Mouse (Mus musculus) heart, postnatal 0 days (tissue): ENCODE measurements around the gene Jam2. TPM values are rescaled to one million over a fixed set of nuclear protein-coding genes. Genes with fewer than 3 reads are reported as not detected.

Experiments used
- ATAC-seq: fragments of 200-750 bp; cut with Nextera tagmentation; 2 replicates; pipeline ENCODE4 v1.8.0; 2017; ENCODE audit warnings: low read depth, moderate number of reproducible peaks, moderate library complexity; ENCODE audit not compliant: insufficient read depth
- DNase-seq: peaks from one replicate; pipeline ENCODE4 v3.0.0-alpha.2; 2016; ENCODE audit warnings: low spot score
- H3K27ac ChIP-seq: fragments of 300-500 bp; sonication (generic); 2 replicates; pipeline ENCODE4 v1.5.1; 2014; ENCODE audit warnings: low read depth, mild to moderate bottlenecking
- H3K27me3 ChIP-seq: fragments of 300-500 bp; sonication (generic); 2 replicates; pipeline ENCODE4 v1.6.1; 2014; ENCODE audit warnings: low read length, mixed read lengths; ENCODE audit not compliant: control insufficient read depth, insufficient read depth
- H3K36me3 ChIP-seq: fragments of 300-500 bp; sonication (generic); replicated peaks from 2 replicates; pipeline ENCODE4 v1.6.1; 2014; ENCODE audit warnings: low read length, mixed read lengths; ENCODE audit not compliant: control insufficient read depth, insufficient read depth
- H3K4me1 ChIP-seq: fragments of 300-500 bp; sonication (generic); 2 replicates; pipeline ENCODE4 v1.6.1; 2014; ENCODE audit warnings: antibody characterized with exemption; ENCODE audit not compliant: control insufficient read depth, insufficient read depth
- H3K4me2 ChIP-seq: fragments of 300-500 bp; sonication (generic); 2 replicates; pipeline ENCODE4 v1.6.1; 2014; ENCODE audit warnings: low read depth, mild to moderate bottlenecking, low read length, moderate library complexity
- H3K4me3 ChIP-seq: fragments of 300-500 bp; sonication (generic); 2 replicates; pipeline ENCODE4 v1.5.1; 2014; ENCODE audit warnings: low read depth, low read length
- H3K9ac ChIP-seq: fragments of 300-500 bp; sonication (generic); replicated peaks from 2 replicates; pipeline ENCODE4 v1.6.1; 2014; ENCODE audit warnings: low read depth, low read length, mixed read lengths
- H3K9me3 ChIP-seq: fragments of 300-500 bp; sonication (generic); replicated peaks from 2 replicates; pipeline ENCODE4 v1.6.1; 2016; ENCODE audit warnings: low read length; ENCODE audit not compliant: control insufficient read depth
- CTCF ChIP-seq: IDR thresholded peaks from 2 replicates; pipeline ENCODE4 v1.5.1; 2016; ENCODE audit warnings: antibody characterized with exemption, control low read depth, low read depth
- EP300 ChIP-seq: IDR thresholded peaks from 2 replicates; pipeline ENCODE4 v1.6.1; 2016; ENCODE audit warnings: antibody characterized with exemption, low read depth
- WGBS: fragments of 180-500 bp; shearing (Covaris S2); extraction: QIAGEN DNeasy Blood & Tissue Kit; methylation state at CpG from one replicate; pipeline ENCODE4 v1.1.7; 2014; 5-methylcytosine and 5-hydroxymethylcytosine counted together
- polyA plus RNA-seq: library from polyadenylated mRNA; unstranded; fragments of >200 nt; fragmentation: Nextera tagmentation; extraction: Ambion mirVana; gene quantifications from 2 replicates; pipeline ENCODE4 v1.2.1, GENCODE M21; 2015
- total RNA-seq: library from RNA; depleted of rRNA; stranded (reverse); fragments of >200 nt; gene quantifications from 2 replicates; pipeline ENCODE4 v1.2.3, GENCODE M21; 2014; ENCODE audit warnings: low replicate concordance

The Jam2 gene
- total and polyA plus RNA-seq, 2 experiments from 2014 or later: 17.4 to 28.0 TPM

- Histone ChIP-seq H3K9me3 (no peaks in the 10 kb centered on the region), H3K9ac (no peak overlapping the region), H3K27me3 (no peaks in the 10 kb centered on the region), H3K4me2 (no peak overlapping the region), H3K4me1 (no peaks in the 10 kb centered on the region), H3K27ac (no peak overlapping the region), H3K36me3 (0 out of 2 replicates have a peak, but pooled peaks cover 4% of the 10 kb centered on the region), H3K4me3 (no peak overlapping the region)
- TF ChIP-seq EP300: no peak
- no peak for TF ChIP-seq CTCF
- 73% methylated on average over 8 of the region's 8 CpGs for WGBS
- no peak for DNase-seq
- no peak for ATAC-seq
Observed at GRCm38 (mm10) chr16:84813852-84814251, 39.9 kb downstream of the Jam2 start.

- Histone ChIP-seq H3K4me3 (no peak overlapping the region), H3K27me3 (no peaks in the 10 kb centered on the region), H3K9me3 (no peaks in the 10 kb centered on the region), H3K4me1 (no peaks in the 10 kb centered on the region), H3K9ac (no peak overlapping the region), H3K27ac (no peak overlapping the region), H3K4me2 (no peak overlapping the region), H3K36me3 (0 out of 2 replicates have a peak, but pooled peaks cover 2% of the 10 kb centered on the region)
- DNase-seq (no peak), ATAC-seq (no peak)
- no peak for TF ChIP-seq CTCF
- no peak for TF ChIP-seq EP300
- WGBS: 67% methylated on average over 8 of the region's 8 CpGs
Observed at GRCm38 (mm10) chr16:84814511-84814910, 40.6 kb downstream of the Jam2 start.

GRCm38 (mm10) chr16:84817423-84817822, 43.5 kb downstream of the Jam2 start:
- no peak overlapping the region for H3K27ac ChIP-seq
- H3K36me3 ChIP-seq: peaks cover 19% of the 10 kb centered on the region
- H3K9ac ChIP-seq: no peak overlapping the region
- H3K9me3 ChIP-seq: no peaks in the 10 kb centered on the region
- TF ChIP-seq EP300 (no peak), CTCF (peak; percentile 70)
- no peaks in the 10 kb centered on the region for H3K4me1 ChIP-seq
- H3K27me3 ChIP-seq: no peaks in the 10 kb centered on the region
- H3K4me3 ChIP-seq: no peak overlapping the region
- WGBS: 28% methylated on average over 7 of the region's 7 CpGs
- DNase-seq (peak; percentile 47), ATAC-seq (no peak)
- no peak overlapping the region for H3K4me2 ChIP-seq

GRCm38 (mm10) chr16:84825009-84825408, 51.1 kb downstream of the Jam2 start:
- Histone ChIP-seq H3K4me3 (no peak overlapping the region), H3K27me3 (no peaks in the 10 kb centered on the region), H3K4me2 (no peak overlapping the region), H3K9me3 (no peaks in the 10 kb centered on the region), H3K4me1 (no peaks in the 10 kb centered on the region; the same call in 1 of the 2 replicates), H3K36me3 (peaks cover 83% of the 10 kb centered on the region), H3K27ac (peak overlapping the region; percentile 71), H3K9ac (0 out of 2 replicates have a peak overlapping the region, but pooled peaks have one; percentile 11)
- DNase-seq: no peak
- 48% methylated on average over 6 of the region's 6 CpGs for WGBS
- peak; percentile 83; the same call in 1 of the 2 replicates for TF ChIP-seq EP300
- TF ChIP-seq CTCF: no peak
- peak; percentile 72 for ATAC-seq

- no peak overlapping the region for H3K9ac ChIP-seq
- H3K4me1 ChIP-seq: peaks cover 28% of the 10 kb centered on the region
- H3K9me3 ChIP-seq: no peaks in the 10 kb centered on the region
- no peak overlapping the region for H3K4me3 ChIP-seq
- 60% methylated on average over 5 of the region's 5 CpGs for WGBS
- TF ChIP-seq EP300 (no peak), CTCF (no peak)
- 0 out of 2 replicates have a peak overlapping the region, but pooled peaks have one; percentile 1 for H3K27ac ChIP-seq
- no peaks in the 10 kb centered on the region for H3K27me3 ChIP-seq
- ATAC-seq (no peak), DNase-seq (no peak)
- peaks cover 56% of the 10 kb centered on the region for H3K36me3 ChIP-seq
- no peak overlapping the region for H3K4me2 ChIP-seq
Observed at GRCm38 (mm10) chr16:84831696-84832095, 57.8 kb downstream of the Jam2 start.

- Histone ChIP-seq H3K9ac (no peak overlapping the region), H3K4me1 (peaks cover 29% of the 10 kb centered on the region), H3K27ac (no peak overlapping the region), H3K36me3 (peaks cover 46% of the 10 kb centered on the region), H3K9me3 (no peaks in the 10 kb centered on the region), H3K27me3 (no peaks in the 10 kb centered on the region), H3K4me2 (peak overlapping the region; percentile 71), H3K4me3 (peak overlapping the region; percentile 77; the same call in 1 of the 2 replicates)
- DNase-seq (no peak), ATAC-seq (no peak)
- WGBS: 83% methylated on average over 5 of the region's 5 CpGs
- TF ChIP-seq CTCF (no peak), EP300 (no peak)
Observed at GRCm38 (mm10) chr16:84832736-84833135, 58.8 kb downstream of the Jam2 start.
